Mouse (Mus musculus): ENCODE data around the gene Gm44805.

Gene Gm44805

GRCm38 (mm10) chr7:19628536-19629360 is 52.5 kb downstream of the Gm44805 start:
- DNase-seq (ENCODE audit: low spot score in 2 of 2), result peak; percentile 96 to 98

DNA sequence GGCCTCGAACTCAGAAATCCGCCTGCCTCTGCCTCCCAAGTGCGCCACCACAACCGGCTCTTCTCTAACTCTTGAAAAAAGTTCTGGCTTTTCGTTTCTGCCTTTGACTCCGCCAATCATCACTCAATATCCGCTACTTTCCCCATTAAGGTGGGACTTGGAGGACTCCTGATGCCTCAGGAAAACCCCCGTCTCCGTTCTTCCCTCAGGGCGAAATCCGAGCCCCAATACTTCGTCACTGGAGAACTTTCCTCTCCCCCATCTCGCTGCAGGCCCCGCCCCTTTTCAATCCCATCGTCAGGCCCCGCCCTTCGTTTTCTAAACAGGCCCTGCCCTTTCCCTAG is 53.1 kb downstream of the Gm44805 start:
- DNase-seq (ENCODE audit: low spot score in 2 of 2), result no peak

DNA sequence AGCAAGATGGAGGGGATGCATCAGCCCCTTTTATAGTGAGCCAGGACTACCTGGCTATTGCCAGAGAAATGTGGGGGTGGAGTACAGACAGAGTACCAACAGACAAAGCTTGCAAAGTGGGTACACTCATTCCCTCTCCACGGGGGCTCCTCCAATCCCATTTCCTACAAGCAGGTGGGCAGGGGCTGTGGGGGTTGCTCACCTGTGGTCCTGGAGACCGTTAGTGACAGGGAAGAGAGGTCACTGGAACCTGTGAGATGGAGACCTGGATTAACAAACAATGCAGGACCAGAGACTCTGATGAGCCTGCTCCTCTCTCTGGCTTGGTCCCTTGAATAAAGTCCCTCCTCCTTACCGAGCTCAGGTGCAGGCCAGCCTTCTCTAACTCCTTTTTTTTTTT is 53.5 kb downstream of the Gm44805 start:
- peak in 1 of 2 experiments; percentile 28 for DNase-seq (ENCODE audit: low spot score in 2 of 2)

- DNase-seq (ENCODE audit: low spot score in 2 of 2), result no peak
These were observed 57.8 kb downstream of the Gm44805 start for GRCm38 (mm10) chr7:19623433-19623832.

- DNase-seq (ENCODE audit: low spot score in 2 of 2), result no peak
These were observed 59.0 kb downstream of the Gm44805 start for GRCm38 (mm10) chr7:19622241-19622640.
